Mouse (Mus musculus) thymus, adult 2 months (tissue): ENCODE results near the gene Oit3. TPM values are rescaled to one million over a fixed set of nuclear protein-coding genes. Genes with fewer than 3 reads are reported as not detected.

Experiments
- DNase-seq: peaks from one replicate; pipeline ENCODE4 v3.0.0; 2021
- H3K27ac ChIP-seq: fragments of 200-500 bp; 2 replicates; pipeline ENCODE4 v1.5.1; 2012; ENCODE audit warnings: low read length, control low read depth; ENCODE audit not compliant: control insufficient read depth, insufficient read depth
- H3K27me3 ChIP-seq: fragments of 200-500 bp; 2 replicates; pipeline ENCODE4 v1.6.1; 2012; ENCODE audit warnings: mild to moderate bottlenecking, low read length, moderate library complexity, mixed read lengths; ENCODE audit not compliant: control insufficient read depth, insufficient read depth
- H3K36me3 ChIP-seq: fragments of 200-500 bp; 2 replicates; pipeline ENCODE4 v1.6.1; 2012; ENCODE audit warnings: mild to moderate bottlenecking, low read length, moderate library complexity; ENCODE audit not compliant: control insufficient read depth, insufficient read depth
- H3K4me1 ChIP-seq: fragments of 200-500 bp; replicated peaks from 2 replicates; pipeline ENCODE4 v1.6.1; 2012; ENCODE audit warnings: low read length; ENCODE audit not compliant: control insufficient read depth, insufficient read depth
- H3K4me3 ChIP-seq: fragments of 200-500 bp; 2 replicates; pipeline ENCODE4 v1.5.1; 2012; ENCODE audit warnings: mild to moderate bottlenecking, low read length, control low read depth, moderate library complexity; ENCODE audit not compliant: control insufficient read depth, insufficient read depth
- CTCF ChIP-seq: fragments of 200-500 bp; IDR thresholded peaks from 2 replicates; pipeline ENCODE4 v1.5.1; 2012; ENCODE audit warnings: mild to moderate bottlenecking, control low read depth, low read length, moderate library complexity, borderline replicate concordance; ENCODE audit not compliant: control insufficient read depth, poor library complexity, insufficient read depth; ENCODE audit errors: extremely low read depth
- POLR2A ChIP-seq: fragments of 200-500 bp; IDR thresholded peaks from 2 replicates; pipeline ENCODE4 v1.6.1; 2012; ENCODE audit warnings: mild to moderate bottlenecking, low read length, control low read depth, moderate library complexity; ENCODE audit not compliant: control insufficient read depth, poor library complexity, insufficient read depth; ENCODE audit errors: extremely low read depth
- WGBS: fragments of 180-500 bp; shearing (Covaris S2); methylation state at CpG from one replicate; pipeline ENCODE4 v1.1.7; 2018; 5-methylcytosine and 5-hydroxymethylcytosine counted together
- polyA plus RNA-seq: library from polyadenylated mRNA; depleted of rRNA; stranded (reverse); fragments of >200 nt; gene quantifications from 2 replicates; pipeline ENCODE4 v1.2.3, GENCODE M21; 2012

The Oit3 gene
- polyA plus RNA-seq, 1 experiment, result 0.35 TPM

DNA sequence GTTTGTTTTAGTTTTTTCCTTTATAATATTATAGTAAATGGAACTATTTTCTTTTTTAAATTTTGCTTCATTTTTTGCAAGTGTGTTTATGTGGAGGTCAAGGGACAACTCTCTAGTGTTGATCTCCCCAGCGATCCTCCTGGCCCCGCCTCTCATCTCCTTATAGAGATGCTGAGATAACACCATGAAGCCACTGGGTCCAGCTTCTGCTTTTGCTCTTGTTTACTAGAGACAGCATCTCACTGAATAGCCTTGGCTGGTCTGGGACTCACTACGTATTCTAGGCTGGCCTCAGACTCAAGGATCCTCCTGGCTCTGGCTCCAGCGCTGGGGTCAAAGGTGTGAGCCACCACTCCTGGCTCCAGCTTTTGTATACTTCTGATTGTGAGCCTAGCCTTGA is 22.1 kb downstream of the Oit3 start:
- Histone ChIP-seq H3K4me3 (no peak overlapping the region), H3K36me3 (no peaks in the 10 kb centered on the region), H3K27me3 (no peaks in the 10 kb centered on the region), H3K27ac (no peak overlapping the region), H3K4me1 (peaks cover 5% of the 10 kb centered on the region)
- TF ChIP-seq POLR2A (no peak), CTCF (no peak)
- no peak for DNase-seq
- WGBS, result 82% methylated on average over 4 of the region's 4 CpGs

DNA sequence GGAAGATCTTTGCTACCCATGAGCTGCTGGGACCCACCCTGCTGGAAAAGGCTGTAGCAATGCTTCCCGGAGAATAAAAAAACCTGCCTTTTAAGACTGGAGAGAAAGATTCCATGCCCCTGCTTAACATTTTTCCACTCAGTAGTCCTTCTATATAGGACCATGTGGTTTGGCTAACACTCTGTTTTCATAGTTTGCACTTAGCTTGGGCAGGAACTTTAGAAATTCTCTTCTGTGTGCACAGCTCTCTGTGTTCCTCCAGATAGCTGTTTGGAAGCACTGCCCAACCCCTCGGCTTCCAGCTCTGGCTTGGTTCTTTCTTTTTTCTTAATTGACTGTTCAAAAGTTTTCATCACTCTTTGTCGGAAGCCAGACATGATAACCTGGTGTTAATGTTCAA is 25.0 kb downstream of the Oit3 start:
- Histone ChIP-seq H3K27me3 (no peaks in the 10 kb centered on the region), H3K36me3 (no peaks in the 10 kb centered on the region), H3K4me3 (no peak overlapping the region), H3K27ac (no peak overlapping the region), H3K4me1 (no peaks in the 10 kb centered on the region)
- 90% methylated on average over 3 of the region's 3 CpGs for WGBS
- TF ChIP-seq CTCF, result no peak
- TF ChIP-seq POLR2A, result no peak
- no peak for DNase-seq

DNA sequence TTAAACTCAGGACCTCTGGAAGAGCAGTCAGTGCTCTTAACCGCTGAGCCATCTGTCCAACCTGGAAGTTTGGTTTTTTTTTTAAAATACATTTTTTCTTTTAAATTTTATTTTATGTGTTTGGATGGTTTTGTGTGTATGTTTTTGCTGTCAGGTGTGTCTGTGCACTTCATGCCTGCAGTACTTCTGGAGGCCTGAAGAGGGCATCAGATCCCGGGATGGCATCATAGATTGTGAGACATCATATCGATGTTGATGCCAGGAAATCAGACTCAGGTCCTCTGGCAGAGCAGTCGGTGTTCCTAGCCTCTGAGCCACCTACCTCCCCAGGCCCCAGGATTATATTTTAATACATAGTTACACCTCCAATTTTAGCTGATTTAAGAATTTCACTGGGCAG is 27.9 kb downstream of the Oit3 start:
- TF ChIP-seq CTCF, result no peak
- no peak for TF ChIP-seq POLR2A
- H3K4me3 ChIP-seq, result no peak overlapping the region
- H3K27me3 ChIP-seq, result no peaks in the 10 kb centered on the region
- no peaks in the 10 kb centered on the region for H3K4me1 ChIP-seq
- no peak overlapping the region for H3K27ac ChIP-seq
- no peak for DNase-seq
- H3K36me3 ChIP-seq, result no peaks in the 10 kb centered on the region
- 94% methylated on average over 4 of the region's 4 CpGs for WGBS

DNA sequence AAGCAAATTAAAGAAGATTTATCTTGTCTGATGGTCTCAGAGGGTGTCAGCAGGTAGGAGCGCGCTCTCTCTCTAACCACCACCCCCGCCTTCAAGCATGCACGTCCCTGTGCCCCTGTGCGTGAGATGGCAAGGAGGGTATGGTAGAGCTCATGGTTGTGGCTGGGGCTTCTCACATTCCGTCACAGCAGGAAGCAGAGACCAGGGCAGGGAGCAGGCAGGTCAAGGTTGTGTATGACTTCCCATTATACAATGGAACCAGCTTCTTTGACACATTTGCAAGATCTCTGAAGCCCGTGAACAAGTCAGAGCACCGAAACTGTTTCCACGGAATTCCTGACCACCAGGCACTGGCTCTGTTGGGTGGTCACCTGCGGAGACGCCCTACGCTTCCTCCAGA is 31.3 kb downstream of the Oit3 start:
- H3K36me3 ChIP-seq, result no peaks in the 10 kb centered on the region
- 75% methylated on average over 12 of the region's 12 CpGs for whole genome bisulfite sequencing
- H3K27ac ChIP-seq, result no peak overlapping the region
- H3K4me3 ChIP-seq, result no peak overlapping the region
- TF ChIP-seq CTCF (no peak), POLR2A (no peak)
- H3K27me3 ChIP-seq, result no peaks in the 10 kb centered on the region
- DNase-seq, result no peak
- no peaks in the 10 kb centered on the region for H3K4me1 ChIP-seq

DNA sequence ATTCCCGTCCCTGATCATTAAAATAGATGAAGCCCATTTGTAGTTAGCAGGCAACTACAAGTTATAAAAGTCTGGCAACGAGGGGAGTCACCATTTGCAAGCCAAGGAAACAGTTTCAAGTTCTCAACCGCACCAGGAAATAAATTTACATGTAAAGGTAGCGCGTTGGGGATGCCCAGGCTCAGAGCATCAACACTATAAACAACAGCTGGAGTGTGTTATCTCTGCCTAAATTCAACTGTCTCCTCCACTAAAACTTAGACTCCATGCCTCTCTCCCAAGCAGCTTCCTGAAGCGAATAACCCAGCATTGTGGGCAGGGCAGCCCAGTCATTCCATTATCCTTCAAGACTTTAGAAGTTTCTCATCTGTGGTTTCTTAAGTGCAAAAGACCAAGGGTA is 33.1 kb downstream of the Oit3 start:
- no peaks in the 10 kb centered on the region for H3K27me3 ChIP-seq
- H3K36me3 ChIP-seq, result no peaks in the 10 kb centered on the region
- no peak overlapping the region for H3K4me3 ChIP-seq
- WGBS, result 53% methylated on average over 6 of the region's 6 CpGs
- no peak overlapping the region for H3K27ac ChIP-seq
- DNase-seq, result no peak
- TF ChIP-seq POLR2A, result no peak
- no peak for TF ChIP-seq CTCF
- H3K4me1 ChIP-seq, result no peaks in the 10 kb centered on the region

DNA sequence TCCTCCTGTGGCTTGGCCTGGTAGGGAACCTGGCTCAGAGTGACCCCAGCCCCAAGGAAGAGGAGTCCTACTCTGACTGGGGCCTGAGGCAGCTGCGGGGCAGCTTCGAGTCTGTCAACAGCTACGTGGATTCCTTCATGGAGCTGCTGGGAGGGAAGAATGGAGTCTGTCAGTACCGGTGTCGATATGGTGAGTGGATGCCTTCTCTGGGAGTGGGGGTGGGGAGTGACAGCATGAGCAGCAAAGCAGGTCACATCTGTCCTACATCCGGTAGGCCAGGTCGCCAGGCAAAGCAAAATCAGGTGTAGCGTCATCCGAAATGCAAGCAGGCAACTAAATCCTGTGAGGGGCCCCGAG is 37.8 kb downstream of the Oit3 start:
- 91% methylated on average over 10 of the region's 10 CpGs for WGBS
- H3K4me3 ChIP-seq, result no peak overlapping the region
- no peaks in the 10 kb centered on the region for H3K27me3 ChIP-seq
- TF ChIP-seq POLR2A (no peak), CTCF (no peak)
- H3K27ac ChIP-seq, result no peak overlapping the region
- no peak for DNase-seq
- no peaks in the 10 kb centered on the region for H3K36me3 ChIP-seq
- no peaks in the 10 kb centered on the region for H3K4me1 ChIP-seq
